Mouse (Mus musculus) stomach, embryonic 16.5 days (tissue): ENCODE measurements around the gene Camkmt. TPM values are rescaled to one million over a fixed set of nuclear protein-coding genes. Genes with fewer than 3 reads are reported as not detected.
A peak's percentile ranks its signal among the peaks of the same experiment; 100 is the strongest.

Experiments
- ATAC-seq: fragments of 200-750 bp; cut with Nextera tagmentation; 2 replicates; pipeline ENCODE4 v1.8.0; 2017; ENCODE audit warnings: moderate number of reproducible peaks, moderate TSS enrichment; ENCODE audit not compliant: insufficient read depth, low FRiP score
- H3K27ac ChIP-seq: fragments of 300-500 bp; sonication (generic); 2 replicates; pipeline ENCODE4 v1.5.1; 2014; ENCODE audit warnings: low read length
- H3K27me3 ChIP-seq: fragments of 300-500 bp; sonication (generic); 2 replicates; pipeline ENCODE4 v1.6.1; 2014; ENCODE audit warnings: low read length, control low read depth, mixed read lengths; ENCODE audit not compliant: control insufficient read depth, insufficient read depth
- H3K36me3 ChIP-seq: fragments of 300-500 bp; sonication (generic); 2 replicates; pipeline ENCODE4 v1.6.1; 2014; ENCODE audit warnings: low read length; ENCODE audit not compliant: control insufficient read depth, insufficient read depth
- H3K4me1 ChIP-seq: fragments of 300-500 bp; sonication (generic); 2 replicates; pipeline ENCODE4 v1.6.1; 2014; ENCODE audit warnings: low read length, control low read depth, mixed read lengths; ENCODE audit not compliant: control insufficient read depth, insufficient read depth
- H3K4me2 ChIP-seq: fragments of 300-500 bp; sonication (generic); 2 replicates; pipeline ENCODE4 v1.6.1; 2014; ENCODE audit warnings: low read depth, low read length, mixed read lengths
- H3K4me3 ChIP-seq: fragments of 300-500 bp; sonication (generic); replicated peaks from 2 replicates; pipeline ENCODE4 v1.5.1; 2014; ENCODE audit warnings: mild to moderate bottlenecking, low read length
- H3K9ac ChIP-seq: fragments of 300-500 bp; sonication (generic); 2 replicates; pipeline ENCODE4 v1.6.1; 2014; ENCODE audit warnings: low read length
- H3K9me3 ChIP-seq: fragments of 300-500 bp; sonication (generic); replicated peaks from 2 replicates; pipeline ENCODE4 v1.6.1; 2016; ENCODE audit warnings: low read length, control low read depth; ENCODE audit not compliant: control insufficient read depth
- WGBS: fragments of 180-500 bp; shearing (Covaris S2); extraction: QIAGEN DNeasy Blood & Tissue Kit; methylation state at CpG from one replicate; pipeline ENCODE4 v1.1.7; 2014; 5-methylcytosine and 5-hydroxymethylcytosine counted together
- polyA plus RNA-seq: library from polyadenylated mRNA; unstranded; fragments of >200 nt; fragmentation: Nextera tagmentation; extraction: Ambion mirVana; gene quantifications from 2 replicates; pipeline ENCODE4 v1.2.1, GENCODE M21; 2015

Gene Camkmt
- polyA plus RNA-seq, 1 experiment from 2014 or later, result 13.7 TPM

GRCm38 (mm10) chr17:85443036-85443435, 352.7 kb downstream of the Camkmt start:
- no peak overlapping the region for H3K4me2 ChIP-seq
- H3K27me3 ChIP-seq, result no peaks in the 10 kb centered on the region
- 67% methylated on average over 8 of the region's 8 CpGs for WGBS
- ATAC-seq, result no peak
- no peak overlapping the region for H3K9ac ChIP-seq
- H3K27ac ChIP-seq, result no peak overlapping the region
- no peaks in the 10 kb centered on the region for H3K9me3 ChIP-seq
- H3K4me3 ChIP-seq, result no peak overlapping the region
- H3K4me1 ChIP-seq, result no peaks in the 10 kb centered on the region
- H3K36me3 ChIP-seq, result no peaks in the 10 kb centered on the region

GRCm38 (mm10) chr17:85454419-85454983, 364.1 kb downstream of the Camkmt start:
- H3K4me2 ChIP-seq, result peak overlapping the region; percentile 22; the same call in 1 of the 2 replicates
- no peaks in the 10 kb centered on the region for H3K9me3 ChIP-seq
- WGBS, result 5% methylated on average over 23 of the region's 23 CpGs
- peaks cover 64% of the 10 kb centered on the region for H3K27me3 ChIP-seq
- 0 out of 2 replicates have a peak overlapping the region, but pooled peaks have one; percentile 8 for H3K4me3 ChIP-seq
- H3K27ac ChIP-seq, result no peak overlapping the region
- no peak for ATAC-seq
- H3K4me1 ChIP-seq, result 0 out of 2 replicates have a peak, but pooled peaks cover 3% of the 10 kb centered on the region
- H3K36me3 ChIP-seq, result no peaks in the 10 kb centered on the region
- H3K9ac ChIP-seq, result no peak overlapping the region

- Histone ChIP-seq H3K9me3 (no peaks in the 10 kb centered on the region), H3K4me2 (peak overlapping the region; percentile 22; the same call in 1 of the 2 replicates), H3K27me3 (peaks cover 69% of the 10 kb centered on the region), H3K27ac (no peak overlapping the region), H3K4me1 (0 out of 2 replicates have a peak, but pooled peaks cover 3% of the 10 kb centered on the region), H3K4me3 (0 out of 2 replicates have a peak overlapping the region, but pooled peaks have one; percentile 8), H3K36me3 (no peaks in the 10 kb centered on the region), H3K9ac (no peak overlapping the region)
- WGBS, result 6% methylated on average over 16 of the region's 16 CpGs
- no peak for ATAC-seq
Observed at GRCm38 (mm10) chr17:85455063-85455462, 364.7 kb downstream of the Camkmt start.

- peak overlapping the region; percentile 31; the same call in 1 of the 2 replicates for H3K4me2 ChIP-seq
- no peak overlapping the region for H3K27ac ChIP-seq
- WGBS, result 5% methylated on average over 14 of the region's 14 CpGs
- H3K9me3 ChIP-seq, result no peaks in the 10 kb centered on the region
- H3K9ac ChIP-seq, result no peak overlapping the region
- no peaks in the 10 kb centered on the region for H3K36me3 ChIP-seq
- H3K4me1 ChIP-seq, result 0 out of 2 replicates have a peak, but pooled peaks cover 3% of the 10 kb centered on the region
- H3K27me3 ChIP-seq, result peaks cover 92% of the 10 kb centered on the region
- no peak overlapping the region for H3K4me3 ChIP-seq
- no peak for ATAC-seq
Observed at GRCm38 (mm10) chr17:85458075-85458474, 367.7 kb downstream of the Camkmt start.

GRCm38 (mm10) chr17:85458589-85458988, 368.2 kb downstream of the Camkmt start:
- WGBS, result 15% methylated on average over 9 of the region's 9 CpGs
- Histone ChIP-seq H3K27me3 (peaks cover 92% of the 10 kb centered on the region), H3K4me2 (no peak overlapping the region), H3K9ac (no peak overlapping the region), H3K9me3 (no peaks in the 10 kb centered on the region), H3K4me3 (no peak overlapping the region), H3K36me3 (no peaks in the 10 kb centered on the region), H3K4me1 (0 out of 2 replicates have a peak, but pooled peaks cover 3% of the 10 kb centered on the region), H3K27ac (no peak overlapping the region)
- no peak for ATAC-seq

- Histone ChIP-seq H3K27ac (no peak overlapping the region), H3K27me3 (peaks cover 92% of the 10 kb centered on the region), H3K36me3 (no peaks in the 10 kb centered on the region), H3K4me1 (peaks cover 6% of the 10 kb centered on the region; the same call in 1 of the 2 replicates), H3K9ac (no peak overlapping the region), H3K9me3 (no peaks in the 10 kb centered on the region), H3K4me3 (no peak overlapping the region), H3K4me2 (no peak overlapping the region)
- ATAC-seq, result no peak
- WGBS, result 37% methylated on average over 3 of the region's 3 CpGs
Observed at GRCm38 (mm10) chr17:85461577-85461976, 371.2 kb downstream of the Camkmt start.

- H3K27ac ChIP-seq, result no peak overlapping the region
- H3K4me2 ChIP-seq, result peak overlapping the region; percentile 34; the same call in 1 of the 2 replicates
- 15% methylated on average over 22 of the region's 22 CpGs for WGBS
- no peak for ATAC-seq
- no peak overlapping the region for H3K9ac ChIP-seq
- peaks cover 6% of the 10 kb centered on the region; the same call in 1 of the 2 replicates for H3K4me1 ChIP-seq
- H3K9me3 ChIP-seq, result no peaks in the 10 kb centered on the region
- H3K4me3 ChIP-seq, result no peak overlapping the region
- H3K36me3 ChIP-seq, result no peaks in the 10 kb centered on the region
- peaks cover 92% of the 10 kb centered on the region for H3K27me3 ChIP-seq
Observed at GRCm38 (mm10) chr17:85463497-85464392, 373.4 kb downstream of the Camkmt start.

- peak overlapping the region; percentile 21 for H3K4me3 ChIP-seq
- H3K4me2 ChIP-seq, result peak overlapping the region; percentile 34
- H3K9me3 ChIP-seq, result peaks cover 3% of the 10 kb centered on the region; the same call in 1 of the 2 replicates
- WGBS, result 2% methylated on average over 40 of the region's 40 CpGs
- H3K9ac ChIP-seq, result no peak overlapping the region
- no peaks in the 10 kb centered on the region for H3K36me3 ChIP-seq
- peaks cover 6% of the 10 kb centered on the region; the same call in 1 of the 2 replicates for H3K4me1 ChIP-seq
- peaks cover 89% of the 10 kb centered on the region for H3K27me3 ChIP-seq
- no peak overlapping the region for H3K27ac ChIP-seq
- ATAC-seq, result no peak; the same call in none of the 2 replicates
Observed at GRCm38 (mm10) chr17:85464466-85465411, 374.4 kb downstream of the Camkmt start.
